Mouse (Mus musculus) forebrain, embryonic 15.5 days (tissue): Measurements from ENCODE around the gene Arfgap1. TPM values are rescaled to one million over a fixed set of nuclear protein-coding genes. Genes with fewer than 3 reads are reported as not detected.

Experiments
- ATAC-seq: fragments of 200-750 bp; cut with Nextera tagmentation; replicated peaks from 2 replicates; pipeline ENCODE4 v1.8.0; 2017; ENCODE audit warnings: mild to moderate bottlenecking, moderate TSS enrichment, moderate library complexity
- H3K27ac ChIP-seq: fragments of 300-500 bp; sonication (generic); replicated peaks from 2 replicates; pipeline ENCODE4 v1.5.1; 2015; ENCODE audit warnings: mild to moderate bottlenecking, inconsistent platforms
- H3K27me3 ChIP-seq: fragments of 300-500 bp; sonication (generic); 2 replicates; pipeline ENCODE4 v1.6.1; 2015; ENCODE audit warnings: inconsistent platforms
- H3K36me3 ChIP-seq: fragments of 300-500 bp; sonication (generic); 2 replicates; pipeline ENCODE4 v1.6.1; 2015; ENCODE audit warnings: mild to moderate bottlenecking, inconsistent platforms
- H3K4me1 ChIP-seq: fragments of 300-500 bp; sonication (generic); 2 replicates; pipeline ENCODE4 v1.6.1; 2015; ENCODE audit warnings: inconsistent platforms
- H3K4me2 ChIP-seq: fragments of 300-500 bp; sonication (generic); replicated peaks from 2 replicates; pipeline ENCODE4 v1.6.1; 2015; ENCODE audit warnings: mild to moderate bottlenecking, inconsistent platforms
- H3K4me3 ChIP-seq: fragments of 300-500 bp; sonication (generic); 2 replicates; pipeline ENCODE4 v1.5.1; 2015; ENCODE audit warnings: mild to moderate bottlenecking, inconsistent platforms
- H3K9ac ChIP-seq: fragments of 300-500 bp; sonication (generic); replicated peaks from 2 replicates; pipeline ENCODE4 v1.6.1; 2015; ENCODE audit warnings: mild to moderate bottlenecking, inconsistent platforms
- H3K9me3 ChIP-seq: fragments of 300-500 bp; sonication (generic); 2 replicates; pipeline ENCODE4 v1.6.1; 2016; ENCODE audit warnings: inconsistent platforms
- WGBS: fragments of 180-500 bp; shearing (Covaris S2); methylation state at CpG from one replicate; pipeline ENCODE4 v1.1.7; 2015; ENCODE audit warnings: mixed read lengths; 5-methylcytosine and 5-hydroxymethylcytosine counted together
- polyA plus RNA-seq: library from polyadenylated mRNA; unstranded; fragments of >200 nt; fragmentation: Nextera tagmentation; extraction: Ambion mirVana; gene quantifications from 2 replicates; pipeline ENCODE4 v1.2.1, GENCODE M21; 2015

Gene Arfgap1
- polyA plus RNA-seq = 103 and 106 TPM in 2 replicates

DNA sequence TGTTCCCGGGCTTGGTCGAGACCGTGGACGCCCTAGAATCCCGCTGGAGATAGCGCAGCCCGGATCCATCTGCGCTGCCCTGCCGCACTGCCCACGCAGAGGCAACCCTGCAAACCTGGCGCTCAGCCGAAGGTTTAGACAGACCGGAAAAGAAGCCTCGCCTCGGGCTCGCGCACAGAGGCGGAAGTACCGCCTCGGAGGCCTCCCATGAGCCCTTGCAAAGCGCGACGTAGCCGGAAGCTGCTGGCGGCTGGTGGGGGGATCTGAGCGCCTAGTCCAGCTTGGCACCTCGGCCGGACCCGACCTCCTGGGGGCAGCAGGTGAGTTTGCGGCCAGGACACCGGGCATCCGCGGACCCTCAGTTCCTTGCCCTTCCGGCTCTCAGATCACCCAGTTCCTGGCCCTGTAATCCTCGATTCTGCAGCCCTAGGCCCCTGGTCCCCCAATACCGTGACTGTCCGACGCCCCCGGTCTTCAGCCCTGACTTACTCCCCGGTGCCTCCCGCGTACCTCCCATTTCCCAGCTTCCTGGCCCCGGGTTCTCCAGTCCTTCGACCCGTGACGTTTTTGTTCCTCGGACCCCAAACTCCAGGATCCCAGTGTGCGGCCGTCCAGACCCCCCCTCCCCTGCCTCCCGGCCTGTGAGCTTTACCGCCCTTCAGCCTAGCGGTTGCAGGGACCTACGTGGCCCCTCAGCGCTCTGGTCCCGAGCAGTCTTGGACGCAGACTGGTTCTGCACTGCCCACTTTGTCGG lies at the start of gene Arfgap1:
Gene Arfgap1, plus strand, starts transcription at position 216 of the 754 bp plus-strand sequence.
- H3K27me3 ChIP-seq = no peaks in the 10 kb centered on the region
- H3K27ac ChIP-seq = peak within 1 kb of the TSS; percentile 88
- peak; percentile 92 for ATAC-seq
- peak within 1 kb of the TSS; percentile 77 for H3K4me2 ChIP-seq
- H3K9me3 ChIP-seq = no peaks in the 10 kb centered on the region
- peak within 1 kb of the TSS; percentile 92 for H3K9ac ChIP-seq
- H3K4me3 ChIP-seq = peak within 1 kb of the TSS; percentile 74
- peaks cover 22% of the 10 kb centered on the region for H3K36me3 ChIP-seq
- under 1% methylated on average over 57 of the region's 57 CpGs for WGBS
- peaks cover 25% of the 10 kb centered on the region for H3K4me1 ChIP-seq

DNA sequence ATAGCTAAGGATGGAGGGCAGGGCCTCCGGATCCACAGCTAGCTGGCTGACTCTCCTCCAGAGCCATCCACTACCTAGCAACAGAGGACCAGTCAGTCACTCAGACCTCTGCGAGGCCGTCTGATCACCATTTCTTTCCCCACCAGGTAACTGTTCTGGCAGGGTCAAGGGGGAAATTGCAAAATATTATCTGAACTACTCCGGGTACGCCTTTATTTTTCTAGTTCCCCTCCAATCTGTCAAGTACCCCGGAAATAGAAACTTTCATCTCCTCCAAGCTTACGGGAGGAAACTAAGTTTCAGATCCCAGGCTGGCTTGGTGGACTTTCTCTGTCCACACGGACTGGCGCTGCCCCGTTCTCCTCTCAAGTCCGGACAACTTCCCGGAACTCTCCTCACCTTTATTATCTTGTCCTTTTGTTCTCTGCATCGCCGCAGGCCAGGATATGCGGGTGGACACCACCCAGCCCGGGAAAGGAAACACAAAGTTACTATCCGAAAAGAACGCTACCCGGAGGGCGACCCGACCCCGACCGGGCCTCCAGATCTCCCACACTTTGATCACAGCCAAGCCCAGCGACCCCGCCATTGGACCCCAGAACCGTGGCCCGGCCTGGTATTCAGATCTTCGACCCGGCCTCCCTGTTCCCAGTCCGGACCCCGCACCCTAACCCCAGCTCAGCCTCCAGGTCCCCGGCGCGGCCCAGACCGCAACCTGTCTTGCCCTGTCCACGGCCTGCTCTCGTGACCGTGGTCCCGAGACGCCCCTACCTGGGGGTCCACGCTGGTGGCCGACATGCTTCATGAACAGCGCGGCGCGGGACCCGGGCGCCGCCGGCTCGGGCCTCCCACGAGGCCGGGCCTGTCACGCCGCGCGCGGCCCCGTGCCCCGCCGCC lies 46.9 kb upstream of the Arfgap1 start:
- under 1% methylated on average over 60 of the region's 61 CpGs for WGBS
- H3K9me3 ChIP-seq = no peaks in the 10 kb centered on the region
- ATAC-seq = peak; percentile 81
- peak overlapping the region; percentile 68 for H3K4me3 ChIP-seq
- H3K4me1 ChIP-seq = peaks cover 34% of the 10 kb centered on the region
- peak overlapping the region; percentile 58 for H3K27ac ChIP-seq
- H3K36me3 ChIP-seq = peaks cover 32% of the 10 kb centered on the region
- peak overlapping the region; percentile 85 for H3K9ac ChIP-seq
- peak overlapping the region; percentile 90 for H3K4me2 ChIP-seq
- no peaks in the 10 kb centered on the region for H3K27me3 ChIP-seq

DNA sequence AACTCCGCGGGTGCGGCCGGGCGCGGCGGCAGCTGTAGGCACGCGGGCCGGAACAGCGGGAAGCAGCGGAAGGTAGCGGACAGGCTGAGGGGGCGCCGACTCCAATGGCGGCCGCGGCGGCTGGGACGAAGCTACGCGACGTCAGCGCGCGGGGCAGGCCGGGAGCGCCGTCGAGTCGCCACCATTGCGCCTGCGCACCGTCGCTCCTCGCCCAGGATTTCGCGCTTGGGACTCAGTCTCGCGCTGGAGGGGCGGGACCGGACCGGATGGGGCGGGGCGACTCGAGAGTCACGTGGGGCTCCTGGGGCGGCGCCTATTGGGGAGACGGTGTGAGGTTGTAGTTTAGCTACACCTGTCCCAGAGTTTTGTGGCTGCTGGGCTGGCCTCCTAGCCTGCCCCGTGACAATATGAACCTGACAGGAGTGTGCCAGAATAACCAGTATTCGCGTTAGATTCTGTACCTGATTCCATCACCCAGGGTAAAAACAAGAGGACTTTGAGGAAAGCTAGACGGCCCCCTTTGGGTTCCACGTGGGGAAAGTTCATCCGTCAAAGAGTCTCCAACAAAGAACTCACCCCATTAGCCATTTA lies 46.1 kb upstream of the Arfgap1 start, which contains the start of gene Ythdf1:
Gene Ythdf1, minus strand, starts transcription at position 140 of the 591 bp plus-strand sequence.
- H3K4me3 ChIP-seq = peak within 1 kb of the TSS; percentile 68
- H3K9me3 ChIP-seq = no peaks in the 10 kb centered on the region
- H3K4me1 ChIP-seq = peaks cover 34% of the 10 kb centered on the region
- WGBS = under 1% methylated on average over 47 of the region's 56 CpGs
- H3K36me3 ChIP-seq = peaks cover 27% of the 10 kb centered on the region
- ATAC-seq = peak; percentile 95
- peak within 1 kb of the TSS; percentile 85 for H3K9ac ChIP-seq
- H3K27me3 ChIP-seq = no peaks in the 10 kb centered on the region
- peak within 1 kb of the TSS; percentile 58 for H3K27ac ChIP-seq
- peak within 1 kb of the TSS; percentile 90 for H3K4me2 ChIP-seq

DNA sequence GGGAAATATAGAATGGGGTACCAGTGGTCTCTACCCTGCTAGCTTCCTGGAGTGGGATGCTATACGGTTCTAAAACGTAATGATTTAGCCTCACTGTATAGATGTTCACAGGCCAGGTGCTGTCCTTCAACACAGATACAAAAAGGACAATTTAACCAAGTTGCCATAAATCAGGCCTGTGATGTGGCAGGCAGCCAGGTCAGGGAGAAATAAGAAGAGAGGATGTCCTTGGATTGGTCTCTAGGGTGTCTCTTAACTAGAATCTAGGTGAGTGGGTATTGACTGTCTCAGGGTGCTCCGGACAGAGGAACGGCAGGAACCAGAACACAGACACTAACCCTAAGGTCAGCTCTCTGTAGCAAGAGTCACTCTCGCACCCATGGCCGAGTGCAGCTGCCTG lies 44.3 kb upstream of the Arfgap1 start:
- ATAC-seq = no peak

DNA sequence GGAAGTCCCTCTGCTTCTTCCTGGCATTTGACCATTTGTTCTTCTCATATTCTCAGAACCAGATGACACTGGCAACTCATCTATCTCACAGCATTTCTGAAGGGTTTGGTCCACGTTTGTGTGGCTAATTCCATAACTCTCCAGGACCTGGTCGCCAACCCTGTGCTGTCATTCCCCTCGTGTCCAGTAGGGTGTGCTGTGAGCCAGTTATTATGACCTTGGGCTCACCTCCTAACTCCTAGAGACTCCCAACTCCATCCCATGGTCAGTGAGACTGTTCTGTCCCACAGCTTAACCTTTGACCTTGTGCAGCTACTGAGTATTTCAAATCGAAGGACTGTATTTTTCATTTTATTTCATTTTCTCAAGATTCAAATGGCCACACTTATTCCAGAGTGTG lies 41.8 kb upstream of the Arfgap1 start:
- H3K27me3 ChIP-seq = no peaks in the 10 kb centered on the region
- no peak overlapping the region for H3K4me2 ChIP-seq
- ATAC-seq = no peak
- no peak overlapping the region for H3K4me3 ChIP-seq
- no peaks in the 10 kb centered on the region for H3K9me3 ChIP-seq
- no peak overlapping the region for H3K27ac ChIP-seq
- H3K9ac ChIP-seq = no peak overlapping the region
- peaks cover 6% of the 10 kb centered on the region for H3K4me1 ChIP-seq
- WGBS = 3% methylated on average over 4 of the region's 4 CpGs
- no peaks in the 10 kb centered on the region for H3K36me3 ChIP-seq

More for the DNA sequence above, 44.3 kb upstream of the Arfgap1 start:
- WGBS = 92% methylated on average over 6 of the region's 6 CpGs
- Histone ChIP-seq H3K9me3 (no peaks in the 10 kb centered on the region), H3K9ac (no peak overlapping the region), H3K27ac (no peak overlapping the region), H3K36me3 (peaks cover 11% of the 10 kb centered on the region), H3K4me1 (peaks cover 26% of the 10 kb centered on the region), H3K4me3 (no peak overlapping the region), H3K4me2 (no peak overlapping the region), H3K27me3 (no peaks in the 10 kb centered on the region)

DNA sequence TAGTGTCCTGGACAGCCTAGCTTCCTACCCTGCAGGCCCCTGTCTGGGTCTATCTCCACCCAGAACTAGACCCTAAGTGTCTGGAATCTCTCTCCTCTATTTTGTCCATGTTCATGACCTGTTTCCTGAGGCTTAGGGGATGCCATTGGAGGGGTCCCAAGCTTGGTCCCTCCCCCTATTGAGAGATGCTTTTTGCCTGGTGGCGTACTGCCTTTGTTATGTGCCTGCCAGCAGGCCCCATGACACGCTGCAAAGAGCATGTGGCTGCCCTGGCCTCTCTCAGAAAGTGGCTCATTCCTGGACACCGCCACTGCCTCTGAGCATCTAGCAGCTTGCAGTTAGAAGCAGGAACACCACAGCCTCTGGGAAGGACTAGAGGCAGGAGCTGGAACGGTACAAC lies 38.3 kb upstream of the Arfgap1 start, which contains the start of gene Birc7:
Gene Birc7, plus strand, starts transcription at position 301 of the 400 bp plus-strand sequence.
- Histone ChIP-seq H3K9ac (no peak within 1 kb of the TSS), H3K9me3 (no peaks in the 10 kb centered on the region), H3K4me1 (no peaks in the 10 kb centered on the region), H3K4me2 (no peak within 1 kb of the TSS), H3K4me3 (no peak within 1 kb of the TSS), H3K27me3 (no peaks in the 10 kb centered on the region), H3K27ac (no peak within 1 kb of the TSS), H3K36me3 (no peaks in the 10 kb centered on the region)
- no peak for ATAC-seq
- WGBS = 43% methylated on average over 4 of the region's 4 CpGs

DNA sequence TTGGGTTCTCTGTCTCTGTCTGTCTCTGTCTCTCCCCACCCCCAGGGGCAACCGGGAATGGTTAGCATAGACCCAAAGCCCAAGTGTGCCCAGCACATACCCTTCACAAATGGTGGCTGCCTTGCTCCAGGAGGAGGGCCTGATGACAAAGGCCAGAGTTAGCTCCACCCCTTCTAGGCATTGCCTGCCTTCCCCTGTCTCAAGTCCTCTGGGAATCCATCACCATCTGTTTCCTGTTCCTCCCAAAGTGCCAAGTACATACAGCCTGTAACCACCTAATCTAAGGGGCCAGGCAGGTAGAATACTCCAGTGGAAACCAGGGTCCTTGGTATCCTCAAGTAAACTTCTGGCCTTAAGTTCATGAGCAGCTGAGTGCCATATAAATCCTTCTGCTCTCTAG lies 34.6 kb upstream of the Arfgap1 start:
- no peaks in the 10 kb centered on the region for H3K27me3 ChIP-seq
- no peak overlapping the region for H3K4me3 ChIP-seq
- H3K36me3 ChIP-seq = no peaks in the 10 kb centered on the region
- no peak overlapping the region for H3K9ac ChIP-seq
- no peaks in the 10 kb centered on the region for H3K9me3 ChIP-seq
- H3K4me2 ChIP-seq = no peak overlapping the region
- no peak overlapping the region for H3K27ac ChIP-seq
- ATAC-seq = no peak
- no peaks in the 10 kb centered on the region for H3K4me1 ChIP-seq
- 73% methylated on average over 1 of the region's 1 CpGs for WGBS

DNA sequence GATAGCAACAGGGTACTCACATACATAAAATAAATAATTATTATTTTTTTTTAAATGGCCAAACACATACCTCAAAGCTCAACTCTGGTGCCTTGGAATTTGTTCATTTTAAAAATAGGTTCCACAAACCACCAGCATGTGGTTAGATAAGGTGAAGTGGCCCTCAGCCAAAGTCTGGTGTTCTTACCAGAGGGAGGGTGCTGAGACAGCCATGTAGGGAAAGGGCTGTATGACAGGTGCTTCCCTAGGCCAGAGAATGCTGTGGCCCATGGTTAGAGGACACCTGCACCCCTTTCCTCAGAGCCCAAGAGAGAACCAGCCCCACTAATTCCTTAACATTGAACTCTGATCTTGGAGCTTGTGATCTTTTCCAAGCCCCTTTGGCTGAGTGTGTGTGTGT lies 26.8 kb upstream of the Arfgap1 start:
- Histone ChIP-seq H3K36me3 (0 out of 2 replicates have a peak, but pooled peaks cover 5% of the 10 kb centered on the region), H3K4me1 (no peaks in the 10 kb centered on the region), H3K4me2 (no peak overlapping the region), H3K27ac (no peak overlapping the region), H3K9me3 (no peaks in the 10 kb centered on the region), H3K27me3 (no peaks in the 10 kb centered on the region), H3K9ac (no peak overlapping the region), H3K4me3 (no peak overlapping the region)
- ATAC-seq = no peak

DNA sequence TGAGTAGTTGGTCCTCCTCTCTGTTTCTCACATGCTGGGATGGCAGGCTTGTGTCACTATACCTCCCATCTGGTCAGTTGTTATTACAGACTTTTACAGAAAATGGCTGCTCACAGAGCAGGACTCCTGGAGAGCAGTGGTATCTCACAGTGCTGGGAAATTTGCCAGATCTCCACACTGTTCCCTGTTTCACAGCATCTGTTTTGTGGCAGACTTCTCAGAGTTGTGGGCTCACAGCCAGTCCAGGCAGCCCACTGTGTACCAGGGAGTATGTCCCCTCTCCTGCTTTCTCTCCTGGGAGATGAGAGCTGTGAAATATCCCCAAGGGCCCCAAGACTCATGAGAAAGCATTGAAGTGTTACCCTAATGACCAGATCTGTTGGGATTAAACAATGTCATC lies 25.2 kb upstream of the Arfgap1 start:
- H3K9ac ChIP-seq = no peak overlapping the region
- peak overlapping the region; percentile 12; the same call in 1 of the 2 replicates for H3K27ac ChIP-seq
- H3K4me1 ChIP-seq = no peaks in the 10 kb centered on the region
- H3K4me3 ChIP-seq = no peak overlapping the region
- 0 out of 2 replicates have a peak, but pooled peaks cover 5% of the 10 kb centered on the region for H3K36me3 ChIP-seq
- no peaks in the 10 kb centered on the region for H3K9me3 ChIP-seq
- H3K27me3 ChIP-seq = no peaks in the 10 kb centered on the region
- ATAC-seq = peak; percentile 46; the same call in 1 of the 2 replicates
- H3K4me2 ChIP-seq = no peak overlapping the region

DNA sequence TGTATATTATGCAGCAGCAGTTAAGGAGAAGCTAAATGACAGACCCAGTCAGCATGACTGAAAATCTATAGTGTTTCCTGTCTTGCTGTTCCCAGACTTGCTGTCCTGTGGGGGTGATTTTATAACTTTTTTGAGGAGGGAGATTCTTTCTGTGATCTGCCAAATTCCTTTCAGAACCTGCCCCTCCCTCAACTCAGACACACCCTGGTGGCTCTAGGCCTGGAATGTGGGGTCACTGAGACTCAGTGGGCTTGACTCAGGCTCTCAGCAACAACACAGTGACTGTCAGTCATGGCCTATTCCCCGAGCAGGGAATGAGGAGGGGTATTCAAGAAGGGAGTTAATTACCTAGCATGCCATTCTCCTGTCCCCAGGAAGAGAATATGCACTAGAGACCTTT lies 17.1 kb upstream of the Arfgap1 start:
- no peak overlapping the region for H3K4me3 ChIP-seq
- WGBS = 24% methylated on average over 1 of the region's 1 CpGs
- no peak overlapping the region for H3K4me2 ChIP-seq
- no peak overlapping the region for H3K27ac ChIP-seq
- no peaks in the 10 kb centered on the region for H3K9me3 ChIP-seq
- H3K4me1 ChIP-seq = peaks cover 30% of the 10 kb centered on the region
- no peaks in the 10 kb centered on the region for H3K27me3 ChIP-seq
- no peak overlapping the region for H3K9ac ChIP-seq
- no peaks in the 10 kb centered on the region for H3K36me3 ChIP-seq
- ATAC-seq = no peak

DNA sequence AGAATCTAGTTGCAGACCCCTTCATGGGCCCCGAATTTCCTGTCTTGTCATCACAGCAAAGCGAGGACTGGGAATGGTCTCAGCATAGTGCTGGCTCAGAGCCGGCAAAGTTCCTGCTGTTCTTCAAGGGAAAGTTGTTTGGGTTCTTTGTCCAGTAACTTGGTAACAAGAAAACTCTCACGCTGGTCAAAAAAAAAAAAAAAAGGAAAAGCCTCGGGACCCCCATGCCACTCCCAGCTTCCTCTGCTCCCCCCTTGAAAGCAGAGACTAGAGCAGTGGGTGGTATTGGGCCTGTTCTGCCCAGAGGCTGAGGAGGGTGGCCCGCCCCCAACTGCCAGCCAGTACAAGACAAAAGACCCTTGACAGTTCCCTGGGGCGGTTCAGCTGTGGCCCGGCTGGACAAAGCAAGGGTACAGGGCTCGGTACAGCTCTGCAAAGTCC lies 14.3 kb upstream of the Arfgap1 start:
- Histone ChIP-seq H3K27ac (peak overlapping the region; percentile 87), H3K4me2 (peak overlapping the region; percentile 84), H3K36me3 (no peaks in the 10 kb centered on the region), H3K9me3 (no peaks in the 10 kb centered on the region), H3K27me3 (no peaks in the 10 kb centered on the region), H3K9ac (0 out of 2 replicates have a peak overlapping the region, but pooled peaks have one; percentile 24), H3K4me1 (peaks cover 31% of the 10 kb centered on the region), H3K4me3 (peak overlapping the region; percentile 64)
- WGBS = 3% methylated on average over 9 of the region's 9 CpGs
- peak; percentile 72 for ATAC-seq
